Mouse (Mus musculus): ENCODE results near the gene Celsr3. TPM values are rescaled to one million over a fixed set of nuclear protein-coding genes. Genes with fewer than 3 reads are reported as not detected.

Gene Celsr3
- polyA plus RNA-seq, 1 experiment from 2014 or later = 1.2 TPM

DNA sequence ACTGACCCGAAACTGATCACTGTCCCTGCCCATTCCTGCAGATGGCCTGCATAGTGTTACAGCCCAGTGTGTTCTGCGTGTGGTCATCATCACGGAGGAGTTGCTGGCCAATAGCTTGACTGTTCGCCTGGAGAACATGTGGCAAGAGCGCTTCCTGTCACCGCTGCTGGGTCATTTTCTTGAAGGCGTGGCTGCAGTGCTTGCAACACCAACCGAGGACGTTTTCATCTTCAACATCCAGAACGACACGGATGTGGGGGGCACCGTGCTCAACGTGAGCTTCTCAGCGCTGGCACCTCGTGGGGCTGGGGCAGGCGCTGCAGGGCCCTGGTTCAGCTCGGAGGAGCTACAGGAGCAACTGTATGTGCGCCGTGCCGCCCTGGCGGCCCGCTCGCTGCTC is 5.5 kb downstream of the Celsr3 start:
- H3K9ac ChIP-seq = no peak overlapping the region
- H3K4me2 ChIP-seq = peak overlapping the region; percentile 95
- peaks cover 71% of the 10 kb centered on the region for H3K27me3 ChIP-seq (replicated peaks)
- H3K4me3 ChIP-seq (replicated peaks) = peak overlapping the region; percentile 48
- 5% methylated on average over 23 of the region's 23 CpGs for WGBS
- no peak overlapping the region for H3K27ac ChIP-seq
- ATAC-seq (ENCODE audit: insufficient read depth, low FRiP score, low read depth) = no peak
- no peaks in the 10 kb centered on the region for H3K36me3 ChIP-seq
- H3K9me3 ChIP-seq = no peaks in the 10 kb centered on the region
- peaks cover 17% of the 10 kb centered on the region for H3K4me1 ChIP-seq

GRCm38 (mm10) chr9:108832390-108833108 is 6.4 kb downstream of the Celsr3 start:
- Histone ChIP-seq H3K27me3 (replicated peaks) (peaks cover 63% of the 10 kb centered on the region), H3K9ac (no peak overlapping the region), H3K27ac (no peak overlapping the region), H3K36me3 (no peaks in the 10 kb centered on the region), H3K4me1 (peaks cover 12% of the 10 kb centered on the region), H3K9me3 (no peaks in the 10 kb centered on the region), H3K4me2 (peak overlapping the region; percentile 95), H3K4me3 (replicated peaks) (peak overlapping the region; percentile 48)
- whole genome bisulfite sequencing = 4% methylated on average over 46 of the region's 46 CpGs
- peak; percentile 99 for ATAC-seq (ENCODE audit: insufficient read depth, low FRiP score, low read depth)

GRCm38 (mm10) chr9:108842989-108843388 is 16.9 kb downstream of the Celsr3 start:
- H3K9ac ChIP-seq = no peak overlapping the region
- peak overlapping the region; percentile 42 for H3K4me2 ChIP-seq
- 0 out of 2 replicates have a peak, but pooled peaks cover 4% of the 10 kb centered on the region for H3K4me1 ChIP-seq
- H3K36me3 ChIP-seq = no peaks in the 10 kb centered on the region
- 12% methylated on average over 14 of the region's 14 CpGs for WGBS
- H3K4me3 ChIP-seq (replicated peaks) = no peak overlapping the region
- no peak overlapping the region for H3K27ac ChIP-seq
- H3K27me3 ChIP-seq (replicated peaks) = no peaks in the 10 kb centered on the region
- H3K9me3 ChIP-seq = no peaks in the 10 kb centered on the region
- ATAC-seq (ENCODE audit: insufficient read depth, low FRiP score, low read depth) = peak; percentile 38; the same call in 1 of the 2 replicates

GRCm38 (mm10) chr9:108845390-108845789 is 19.3 kb downstream of the Celsr3 start:
- H3K27me3 ChIP-seq (replicated peaks) = no peaks in the 10 kb centered on the region
- 65% methylated on average over 5 of the region's 5 CpGs for WGBS
- H3K4me1 ChIP-seq = 0 out of 2 replicates have a peak, but pooled peaks cover 4% of the 10 kb centered on the region
- no peak overlapping the region for H3K4me2 ChIP-seq
- H3K9me3 ChIP-seq = no peaks in the 10 kb centered on the region
- H3K4me3 ChIP-seq (replicated peaks) = no peak overlapping the region
- ATAC-seq (ENCODE audit: insufficient read depth, low FRiP score, low read depth) = no peak
- no peak overlapping the region for H3K27ac ChIP-seq
- no peaks in the 10 kb centered on the region for H3K36me3 ChIP-seq
- no peak overlapping the region for H3K9ac ChIP-seq

- H3K36me3 ChIP-seq = no peaks in the 10 kb centered on the region
- no peaks in the 10 kb centered on the region for H3K9me3 ChIP-seq
- no peak overlapping the region for H3K4me3 ChIP-seq (replicated peaks)
- H3K27me3 ChIP-seq (replicated peaks) = no peaks in the 10 kb centered on the region
- no peak overlapping the region for H3K9ac ChIP-seq
- 78% methylated on average over 4 of the region's 4 CpGs for WGBS
- H3K27ac ChIP-seq = no peak overlapping the region
- no peak for ATAC-seq (ENCODE audit: insufficient read depth, low FRiP score, low read depth)
- H3K4me1 ChIP-seq = 0 out of 2 replicates have a peak, but pooled peaks cover 4% of the 10 kb centered on the region
- no peak overlapping the region for H3K4me2 ChIP-seq
These were observed 21.3 kb downstream of the Celsr3 start for GRCm38 (mm10) chr9:108847374-108847773.

- Histone ChIP-seq H3K27me3 (replicated peaks) (no peaks in the 10 kb centered on the region), H3K4me1 (peaks cover 6% of the 10 kb centered on the region), H3K4me2 (no peak overlapping the region), H3K9me3 (no peaks in the 10 kb centered on the region), H3K4me3 (replicated peaks) (no peak overlapping the region), H3K36me3 (no peaks in the 10 kb centered on the region), H3K27ac (no peak overlapping the region), H3K9ac (no peak overlapping the region)
- 59% methylated on average over 17 of the region's 17 CpGs for WGBS
- no peak for ATAC-seq (ENCODE audit: insufficient read depth, low FRiP score, low read depth)
These were observed 22.3 kb downstream of the Celsr3 start for GRCm38 (mm10) chr9:108848419-108848818.

DNA sequence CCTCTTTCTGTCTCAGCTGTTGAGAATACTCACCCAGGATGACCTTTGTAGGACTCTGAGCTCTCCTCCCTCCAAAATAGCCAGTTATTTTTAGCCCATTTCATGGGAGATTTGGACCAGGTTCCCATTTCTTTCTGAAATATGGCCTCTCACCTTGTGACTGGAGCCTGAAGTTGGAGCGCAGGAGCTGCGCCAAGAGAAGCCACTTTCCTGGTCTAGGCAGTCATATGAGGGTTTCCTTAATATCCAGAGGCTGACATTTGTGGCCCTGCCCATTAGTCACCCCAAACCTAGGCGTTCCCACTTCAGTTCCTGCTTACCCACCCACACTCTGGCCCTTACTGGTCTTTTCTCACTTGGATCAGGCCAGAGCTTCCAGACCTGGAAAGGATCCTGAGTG is 26.9 kb downstream of the Celsr3 start, which contains the start of gene Slc26a6:
Gene Slc26a6 (plus strand): TSS at position 308 of the 400 bp plus-strand sequence.
- WGBS = 77% methylated on average over 3 of the region's 3 CpGs
- H3K9me3 ChIP-seq = no peaks in the 10 kb centered on the region
- ATAC-seq (ENCODE audit: insufficient read depth, low FRiP score, low read depth) = no peak
- no peaks in the 10 kb centered on the region for H3K27me3 ChIP-seq (replicated peaks)
- H3K4me3 ChIP-seq (replicated peaks) = peak within 1 kb of the TSS; percentile 66
- H3K4me1 ChIP-seq = peaks cover 16% of the 10 kb centered on the region
- H3K27ac ChIP-seq = peak within 1 kb of the TSS; percentile 88
- H3K9ac ChIP-seq = peak within 1 kb of the TSS; percentile 40
- H3K36me3 ChIP-seq = no peaks in the 10 kb centered on the region; the same call in 1 of the 2 replicates
- peak within 1 kb of the TSS; percentile 85 for H3K4me2 ChIP-seq

GRCm38 (mm10) chr9:108853635-108854240 is 27.6 kb downstream of the Celsr3 start:
- no peaks in the 10 kb centered on the region; the same call in 1 of the 2 replicates for H3K36me3 ChIP-seq
- no peaks in the 10 kb centered on the region for H3K27me3 ChIP-seq (replicated peaks)
- H3K9me3 ChIP-seq = no peaks in the 10 kb centered on the region
- peak overlapping the region; percentile 85 for H3K4me2 ChIP-seq
- peak overlapping the region; percentile 66 for H3K4me3 ChIP-seq (replicated peaks)
- H3K9ac ChIP-seq = peak overlapping the region; percentile 40
- ATAC-seq (ENCODE audit: insufficient read depth, low FRiP score, low read depth) = peak; percentile 90
- peak overlapping the region; percentile 88 for H3K27ac ChIP-seq
- peaks cover 16% of the 10 kb centered on the region for H3K4me1 ChIP-seq
- 3% methylated on average over 25 of the region's 25 CpGs for WGBS

GRCm38 (mm10) chr9:108854241-108854696 is 28.1 kb downstream of the Celsr3 start:
- peak overlapping the region; percentile 40 for H3K9ac ChIP-seq
- H3K4me3 ChIP-seq (replicated peaks) = peak overlapping the region; percentile 66
- H3K27me3 ChIP-seq (replicated peaks) = no peaks in the 10 kb centered on the region
- H3K4me1 ChIP-seq = peaks cover 16% of the 10 kb centered on the region
- peak; percentile 83 for ATAC-seq (ENCODE audit: insufficient read depth, low FRiP score, low read depth)
- peak overlapping the region; percentile 85 for H3K4me2 ChIP-seq
- H3K9me3 ChIP-seq = no peaks in the 10 kb centered on the region
- no peaks in the 10 kb centered on the region; the same call in 1 of the 2 replicates for H3K36me3 ChIP-seq
- WGBS = under 1% methylated on average over 28 of the region's 28 CpGs
- H3K27ac ChIP-seq = peak overlapping the region; percentile 88

GRCm38 (mm10) chr9:108855335-108855734 is 29.2 kb downstream of the Celsr3 start:
- H3K9ac ChIP-seq = no peak overlapping the region
- H3K4me1 ChIP-seq = peaks cover 16% of the 10 kb centered on the region
- H3K27me3 ChIP-seq (replicated peaks) = no peaks in the 10 kb centered on the region
- 46% methylated on average over 5 of the region's 5 CpGs for WGBS
- no peaks in the 10 kb centered on the region; the same call in 1 of the 2 replicates for H3K36me3 ChIP-seq
- 0 out of 2 replicates have a peak overlapping the region, but pooled peaks have one; percentile 37 for H3K27ac ChIP-seq
- peak overlapping the region; percentile 66; the same call in 1 of the 2 replicates for H3K4me3 ChIP-seq (replicated peaks)
- no peaks in the 10 kb centered on the region for H3K9me3 ChIP-seq
- peak overlapping the region; percentile 85; the same call in 1 of the 2 replicates for H3K4me2 ChIP-seq
- ATAC-seq (ENCODE audit: insufficient read depth, low FRiP score, low read depth) = no peak

- peaks cover 6% of the 10 kb centered on the region for H3K4me1 ChIP-seq
- no peak overlapping the region for H3K27ac ChIP-seq
- no peaks in the 10 kb centered on the region for H3K27me3 ChIP-seq (replicated peaks)
- no peak overlapping the region for H3K4me2 ChIP-seq
- H3K4me3 ChIP-seq (replicated peaks) = no peak overlapping the region
- no peaks in the 10 kb centered on the region for H3K9me3 ChIP-seq
- H3K36me3 ChIP-seq = no peaks in the 10 kb centered on the region; the same call in 1 of the 2 replicates
- H3K9ac ChIP-seq = no peak overlapping the region
- no peak for ATAC-seq (ENCODE audit: insufficient read depth, low FRiP score, low read depth)
- 70% methylated on average over 8 of the region's 8 CpGs for WGBS
These were observed 32.8 kb downstream of the Celsr3 start for GRCm38 (mm10) chr9:108858792-108859527.
